Mouse (Mus musculus): ENCODE measurements at regions not wholly inside any gene's neighbourhood (a gene's known extent, or its start where the extent isn't known, plus 50 kb on each side); places are given as distances from the start of the nearest gene placed in this dataset.
"Not testable (repeated sequence)": the region's sequence is repeated elsewhere in the genome, so short reads cannot be mapped to it uniquely, and the experiment has no call there.

GRCm38 (mm10) chr17:6841781-6842465 lies 59.3 kb upstream of the Ezr start:
- not testable (repeated sequence) for TF ChIP-seq CTCF, EP300 (IDR thresholded peaks at IDR 0.05; ENCODE audit: low read depth)

All from liver, embryonic 14.5 days (tissue).